Mouse (Mus musculus): ENCODE data around the gene Gpr39.

Gpr39 gene

GRCm38 (mm10) chr1:125808426-125808825 lies 131.6 kb downstream of the Gpr39 start:
- no peak for DNase-seq (ENCODE audit: low spot score in 2 of 2)

- no peak for DNase-seq (ENCODE audit: low spot score in 2 of 2)
These were observed 136.5 kb downstream of the Gpr39 start for GRCm38 (mm10) chr1:125813141-125813782.

GRCm38 (mm10) chr1:125821101-125821500 lies 144.3 kb downstream of the Gpr39 start:
- DNase-seq (ENCODE audit: low spot score in 2 of 2): no peak

GRCm38 (mm10) chr1:125823611-125824010 lies 146.8 kb downstream of the Gpr39 start:
- no peak for DNase-seq (ENCODE audit: low spot score in 2 of 2)

- DNase-seq (ENCODE audit: low spot score in 2 of 2): no peak
These were observed 160.7 kb downstream of the Gpr39 start for GRCm38 (mm10) chr1:125837507-125837906.

- DNase-seq (ENCODE audit: low spot score in 2 of 2): no peak
These were observed 163.1 kb downstream of the Gpr39 start for GRCm38 (mm10) chr1:125839746-125840392.

- no peak for DNase-seq (ENCODE audit: low spot score in 2 of 2)
These were observed 177.9 kb downstream of the Gpr39 start for GRCm38 (mm10) chr1:125854646-125855045.

GRCm38 (mm10) chr1:125858631-125859030 lies 181.8 kb downstream of the Gpr39 start:
- no peak for DNase-seq (ENCODE audit: low spot score in 2 of 2)

- no peak for DNase-seq (ENCODE audit: low spot score in 2 of 2)
These were observed 193.3 kb downstream of the Gpr39 start for GRCm38 (mm10) chr1:125870056-125870455.

GRCm38 (mm10) chr1:125893158-125893557 lies 216.4 kb downstream of the Gpr39 start:
- no peak for DNase-seq (ENCODE audit: low spot score in 2 of 2)

- DNase-seq (ENCODE audit: low spot score in 2 of 2): no peak
These were observed 233.5 kb downstream of the Gpr39 start for GRCm38 (mm10) chr1:125910211-125910870.

GRCm38 (mm10) chr1:125910871-125911265 lies 234.1 kb downstream of the Gpr39 start:
- DNase-seq (ENCODE audit: low spot score in 2 of 2): no peak

GRCm38 (mm10) chr1:125911337-125911900 lies 234.6 kb downstream of the Gpr39 start:
- no peak for DNase-seq (ENCODE audit: low spot score in 2 of 2)

- no peak for DNase-seq (ENCODE audit: low spot score in 2 of 2)
These were observed 235.2 kb downstream of the Gpr39 start for GRCm38 (mm10) chr1:125911901-125912445.

- no peak for DNase-seq (ENCODE audit: low spot score in 2 of 2)
These were observed 236.1 kb downstream of the Gpr39 start, which contains the start of gene Lypd1 for GRCm38 (mm10) chr1:125912601-125913600. Gene Lypd1, minus strand, starts transcription at chr1:125913101.

GRCm38 (mm10) chr1:125920696-125921095 lies 243.9 kb downstream of the Gpr39 start:
- no peak for DNase-seq (ENCODE audit: low spot score in 2 of 2)

- DNase-seq (ENCODE audit: low spot score in 2 of 2): no peak
These were observed 246.3 kb downstream of the Gpr39 start for GRCm38 (mm10) chr1:125923062-125923461.
